Mouse (Mus musculus) bone marrow macrophage, adult 2 months (primary cell): ENCODE data around the gene Rnase11. TPM values are rescaled to one million over a fixed set of nuclear protein-coding genes. Genes with fewer than 3 reads are reported as not detected.
"Not testable (repeated sequence)": the region's sequence is repeated elsewhere in the genome, so short reads cannot be mapped to it uniquely, and the experiment has no call there.

ENCODE experiments used
- H3K27ac ChIP-seq: 2 replicates; pipeline ENCODE4 v1.5.1; 2012; ENCODE audit warnings: low read depth, low read length; ENCODE audit not compliant: insufficient read depth
- H3K4me1 ChIP-seq: 2 replicates; pipeline ENCODE4 v1.6.1; 2012; ENCODE audit warnings: low read length; ENCODE audit not compliant: control insufficient read depth, insufficient read depth
- H3K4me3 ChIP-seq: 2 replicates; pipeline ENCODE4 v1.5.1; 2012; ENCODE audit warnings: mild to moderate bottlenecking, low read length, moderate library complexity; ENCODE audit not compliant: insufficient read depth
- CTCF ChIP-seq: IDR thresholded peaks from 2 replicates; pipeline ENCODE4 v1.5.1; 2012; ENCODE audit warnings: low read depth, mild to moderate bottlenecking, low read length, moderate library complexity
- POLR2A ChIP-seq: IDR thresholded peaks from 2 replicates; pipeline ENCODE4 v1.6.1; 2012; ENCODE audit warnings: mild to moderate bottlenecking, low read depth, low read length, borderline replicate concordance
- polyA plus RNA-seq: library from polyadenylated mRNA; stranded (reverse); fragments of >200 nt; gene quantifications from 2 replicates; pipeline ENCODE4 v1.2.4, GENCODE M21; 2012; ENCODE audit not compliant: missing spikeins, insufficient read depth, insufficient read length

The Rnase11 gene
- polyA plus RNA-seq, result not detected in 2 replicates

DNA sequence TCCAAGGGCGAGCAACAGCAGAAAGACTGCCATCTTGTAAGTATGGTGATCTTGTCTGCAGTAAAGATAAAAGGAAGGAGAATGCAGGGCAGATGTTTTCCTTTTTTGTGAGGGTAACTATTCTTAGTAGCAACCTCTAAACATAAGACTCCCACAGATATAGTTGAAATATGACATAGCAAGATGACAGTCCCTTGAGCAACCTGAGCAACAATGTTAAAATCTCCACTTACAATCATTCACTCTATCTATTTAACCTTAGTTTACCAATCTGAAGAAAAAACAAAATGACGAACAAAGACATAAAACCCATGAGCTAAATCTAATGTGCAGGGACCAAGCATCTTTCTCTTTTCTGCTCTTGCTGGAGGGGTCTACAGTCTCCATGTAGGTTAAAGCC, at the start of gene Rnase11:
Rnase11 (minus strand) TSS at position 101 of the 400 bp plus-strand sequence.
- no peak for TF ChIP-seq POLR2A
- TF ChIP-seq CTCF, result no peak
- Histone ChIP-seq H3K4me3 (no peak within 1 kb of the TSS), H3K4me1 (peaks cover 10% of the 10 kb centered on the region), H3K27ac (no peak within 1 kb of the TSS)

DNA sequence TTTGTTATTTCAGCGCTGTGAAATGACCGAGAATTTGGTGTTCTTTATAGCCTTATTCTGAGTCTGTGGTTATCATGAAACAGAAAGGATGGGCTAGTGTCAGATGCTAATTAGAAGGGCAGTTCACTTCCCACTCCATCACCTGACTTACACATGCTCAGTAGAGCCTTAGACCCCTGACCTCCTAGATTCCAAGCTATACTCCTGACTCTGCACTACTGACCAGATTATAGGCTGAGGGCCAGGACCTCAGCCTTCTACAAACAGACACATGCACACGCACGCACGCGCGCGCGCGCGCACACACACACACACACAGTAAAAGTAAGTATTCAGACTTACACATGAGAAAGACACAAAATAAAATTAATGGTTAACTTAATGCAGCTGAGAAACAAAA, 49.0 kb upstream of the Rnase11 start:
- Histone ChIP-seq H3K4me1 (peaks cover 31% of the 10 kb centered on the region), H3K27ac (no peak overlapping the region), H3K4me3 (no peak overlapping the region)
- TF ChIP-seq POLR2A, result no peak
- TF ChIP-seq CTCF, result no peak

DNA sequence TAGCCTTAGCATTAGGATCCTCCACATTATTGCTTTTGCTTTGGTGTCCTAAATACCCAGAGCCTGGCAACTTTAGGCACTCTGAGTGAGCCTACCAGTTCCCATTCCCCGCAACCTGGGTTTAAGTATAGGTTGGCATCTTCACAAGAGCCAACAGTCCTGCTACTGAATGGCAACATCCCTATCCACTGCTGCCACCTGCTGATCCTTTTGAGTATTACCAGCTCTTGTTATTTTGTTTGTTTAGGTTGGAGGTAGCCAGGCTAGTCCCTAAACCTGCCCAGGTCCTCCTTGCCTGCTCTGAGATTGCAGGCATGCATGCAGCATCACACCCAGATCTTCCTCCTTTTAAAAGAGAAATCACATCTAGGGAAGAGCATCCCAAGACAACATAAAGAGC, 48.3 kb upstream of the Rnase11 start:
- not testable (repeated sequence) for H3K4me3 ChIP-seq, H3K27ac ChIP-seq
- peaks cover 32% of the 10 kb centered on the region for H3K4me1 ChIP-seq

DNA sequence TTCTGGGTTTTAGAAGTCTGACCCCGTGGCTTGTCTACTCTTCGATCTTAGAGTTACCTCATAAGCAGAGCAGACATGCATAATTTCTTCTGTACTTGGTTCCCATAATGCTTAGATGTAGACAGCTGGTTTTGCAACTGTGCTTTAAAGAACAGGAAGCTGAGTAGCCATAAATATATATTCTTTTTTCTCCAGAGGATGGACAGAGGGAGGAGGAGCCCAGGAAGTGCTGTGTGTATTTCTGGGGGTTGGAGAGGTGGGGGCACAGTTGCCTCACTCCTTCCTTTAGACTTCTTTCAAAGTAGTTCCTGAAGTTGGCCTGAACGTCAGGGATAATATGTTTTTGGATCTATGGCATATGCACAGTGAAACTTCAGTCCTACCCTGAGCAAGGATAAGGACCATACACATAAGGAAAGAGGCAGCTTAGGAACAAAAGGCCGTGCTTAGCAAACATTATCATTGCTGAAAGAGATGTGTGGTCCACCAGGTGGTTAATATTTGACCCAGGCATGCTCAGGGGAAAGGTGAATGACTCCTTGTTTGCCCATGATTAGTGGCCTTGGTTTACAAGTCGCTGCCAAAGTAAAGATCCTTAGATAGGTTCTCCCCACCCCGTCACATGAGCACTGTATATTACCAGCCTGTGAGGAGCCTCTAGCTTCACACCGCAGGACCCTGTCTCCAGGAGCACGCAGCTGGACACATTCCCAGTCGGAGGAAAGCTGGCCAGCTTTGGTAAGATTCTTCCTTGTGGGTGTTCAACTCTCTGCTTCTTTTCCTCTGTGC, 46.0 kb upstream of the Rnase11 start:
- Histone ChIP-seq H3K27ac (peak overlapping the region; percentile 98), H3K4me3 (peak overlapping the region; percentile 28), H3K4me1 (peaks cover 36% of the 10 kb centered on the region)
- TF ChIP-seq POLR2A, result no peak
- no peak for TF ChIP-seq CTCF

DNA sequence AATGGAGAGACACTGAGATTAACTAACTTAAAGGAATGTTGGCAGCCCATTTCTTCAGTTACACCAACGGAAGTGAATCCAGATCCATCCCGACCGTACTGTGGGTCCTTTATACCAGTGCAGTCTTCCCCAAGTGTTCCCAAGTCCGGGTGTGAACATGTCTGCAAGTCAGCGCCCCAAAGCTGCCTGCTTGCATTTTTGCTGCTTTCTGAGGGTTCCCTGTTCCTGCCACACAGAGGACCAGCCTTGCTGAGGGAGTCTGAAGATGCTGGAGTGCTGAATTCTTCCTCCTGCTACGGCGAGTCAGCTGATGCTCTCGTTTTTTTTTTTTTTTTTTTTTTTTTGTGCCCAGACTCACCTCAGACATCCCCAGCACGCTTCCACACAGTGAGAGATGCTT, 45.0 kb upstream of the Rnase11 start:
- Histone ChIP-seq H3K4me3 (peak overlapping the region; percentile 2; the same call in 1 of the 2 replicates), H3K27ac (peak overlapping the region; percentile 98), H3K4me1 (peaks cover 36% of the 10 kb centered on the region)
- TF ChIP-seq CTCF (no peak), POLR2A (no peak)

DNA sequence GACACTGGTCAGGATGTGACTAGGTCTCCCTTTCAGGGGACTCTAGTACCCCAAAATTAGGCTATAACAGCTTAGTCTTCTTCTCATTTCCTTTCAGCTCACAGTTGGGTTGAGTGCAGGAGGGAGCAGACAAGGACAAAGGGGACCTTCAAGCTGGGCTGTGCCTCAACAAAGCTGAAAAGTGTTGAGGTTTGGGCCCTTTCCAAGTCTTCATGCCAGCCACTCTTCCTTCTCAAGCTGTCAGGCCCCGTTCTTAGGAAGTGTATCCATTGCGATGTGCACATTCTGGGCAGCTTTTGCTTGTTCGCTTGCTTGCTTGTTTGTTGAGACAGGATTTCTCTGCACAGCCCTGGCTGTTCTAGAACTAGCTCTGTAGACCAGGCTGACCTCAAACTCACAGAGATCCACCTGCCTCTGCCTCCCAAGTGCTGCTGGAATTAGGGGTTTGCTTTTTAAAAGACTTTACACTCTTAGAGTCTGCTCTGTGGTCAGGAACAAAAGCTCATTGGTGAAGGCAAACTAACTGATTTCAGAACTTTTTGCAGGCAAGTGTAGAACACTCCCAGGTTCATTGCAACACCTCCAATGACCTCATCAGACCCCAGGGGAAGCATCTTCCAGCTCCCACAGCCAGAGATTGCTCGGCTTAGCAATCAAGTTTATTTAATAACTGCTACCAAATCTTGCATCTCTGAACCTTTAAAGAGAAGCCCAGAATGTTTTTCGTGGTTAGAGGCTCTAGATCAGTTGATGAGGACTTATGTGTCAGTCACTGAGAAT, 44.3 kb upstream of the Rnase11 start:
- TF ChIP-seq POLR2A (no peak), CTCF (no peak)
- peak overlapping the region; percentile 98 for H3K27ac ChIP-seq
- H3K4me1 ChIP-seq, result peaks cover 36% of the 10 kb centered on the region
- H3K4me3 ChIP-seq, result peak overlapping the region; percentile 41

DNA sequence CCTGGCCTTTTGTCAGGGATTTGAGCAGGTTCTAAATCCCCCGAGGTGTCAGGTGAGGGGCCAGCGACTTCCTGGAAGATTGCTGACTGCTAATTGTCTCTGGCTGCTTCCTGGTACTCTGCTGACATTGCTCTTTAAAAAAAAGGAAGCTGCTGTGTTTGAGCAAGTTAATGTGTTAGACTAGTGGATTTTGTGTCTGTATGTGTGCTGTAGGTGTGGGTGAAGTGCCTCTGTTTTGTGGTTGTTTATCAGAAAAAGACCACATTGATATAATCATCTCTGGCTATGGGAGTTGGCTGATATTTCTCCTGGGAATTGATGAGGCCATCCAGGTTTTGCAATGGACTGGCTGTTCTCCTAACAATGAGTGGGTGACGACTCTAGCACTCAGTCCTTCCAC, 43.5 kb upstream of the Rnase11 start:
- Histone ChIP-seq H3K27ac (peak overlapping the region; percentile 98), H3K4me3 (peak overlapping the region; percentile 41), H3K4me1 (peaks cover 36% of the 10 kb centered on the region)
- no peak for TF ChIP-seq CTCF
- no peak for TF ChIP-seq POLR2A

DNA sequence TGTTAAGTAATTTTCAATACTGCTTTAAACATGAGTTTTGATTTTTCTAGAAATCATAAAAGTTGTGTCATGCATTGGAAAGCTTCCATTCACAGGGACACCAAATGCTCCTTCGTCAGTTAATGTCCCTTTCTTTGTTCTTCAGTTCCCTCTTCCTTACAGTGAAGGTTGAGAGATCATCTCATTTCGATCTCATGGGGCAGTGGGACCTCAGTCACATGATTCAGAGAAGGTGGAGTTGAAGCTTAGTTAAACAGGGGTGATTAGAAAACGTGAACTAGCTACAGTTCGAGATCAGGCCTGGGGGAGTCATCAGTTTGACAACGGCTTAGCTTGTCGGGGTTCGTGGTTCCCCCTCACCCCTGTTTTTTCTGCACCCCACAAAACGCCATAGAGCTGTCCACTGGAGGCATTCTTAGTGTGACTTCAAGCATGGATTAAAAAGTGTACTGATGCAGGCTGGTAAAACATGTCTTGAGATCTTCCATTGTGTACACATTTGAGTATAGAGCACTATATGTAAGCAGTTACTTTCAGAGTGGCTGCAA, 42.2 kb upstream of the Rnase11 start:
- H3K4me1 ChIP-seq, result peaks cover 30% of the 10 kb centered on the region
- no peak for TF ChIP-seq POLR2A
- no peak for TF ChIP-seq CTCF
- peak overlapping the region; percentile 96 for H3K27ac ChIP-seq
- peak overlapping the region; percentile 86 for H3K4me3 ChIP-seq

DNA sequence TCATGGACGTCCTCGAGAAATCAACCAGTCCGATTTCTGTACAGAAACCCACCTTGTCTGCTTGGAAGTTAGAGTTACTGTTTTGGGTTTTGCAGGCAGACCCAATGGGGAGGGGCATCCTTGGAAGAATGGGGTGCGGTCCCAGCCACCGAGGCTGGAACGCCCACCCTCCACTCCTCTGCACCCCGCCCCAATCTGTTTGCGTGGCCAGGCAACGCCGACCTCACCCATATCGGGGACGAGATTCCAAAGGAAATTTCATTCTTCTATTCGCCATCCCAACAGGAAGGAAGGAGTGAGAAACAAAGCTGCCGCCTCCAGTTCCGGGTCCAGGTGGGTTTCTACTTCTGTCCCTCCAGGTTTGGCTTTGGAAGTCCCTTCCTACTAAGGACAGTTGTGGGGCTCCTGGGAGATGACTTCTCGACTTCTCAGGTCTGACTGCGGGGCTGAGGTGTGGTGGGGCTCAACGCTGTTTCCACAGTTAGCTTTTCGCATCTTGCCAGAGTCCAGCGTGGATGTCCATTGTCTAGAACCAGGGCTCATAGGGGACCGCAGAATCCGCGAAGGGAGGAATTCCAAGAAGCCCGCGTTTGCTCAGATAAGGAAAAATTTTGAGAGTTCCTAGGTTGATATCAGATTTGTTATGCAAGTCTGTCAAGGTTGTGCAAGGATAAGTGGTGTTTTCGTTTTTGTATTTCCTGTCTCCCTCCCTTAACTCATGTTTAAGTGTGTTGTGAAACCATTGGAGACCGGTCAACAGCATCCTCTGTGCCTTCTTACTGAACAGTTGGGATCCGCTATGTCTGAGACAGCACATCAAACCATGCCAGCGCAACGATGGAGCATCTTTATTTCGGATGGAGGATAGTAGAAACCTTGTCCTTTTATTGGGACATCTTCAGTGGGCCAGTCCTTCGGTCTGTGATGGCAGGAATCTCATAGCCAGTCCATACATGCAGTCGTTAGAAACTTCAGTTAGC, 41.2 kb upstream of the Rnase11 start, which contains the start of the genes Rnase4 and Ang:
Rnase4 (plus strand) TSS at position 157 of the 980 bp plus-strand sequence.
Ang (plus strand) TSS at position 230 of the 980 bp plus-strand sequence.
- TF ChIP-seq CTCF (no peak), POLR2A (no peak)
- H3K4me3 ChIP-seq, result peak within 1 kb of the TSS; percentile 86
- H3K4me1 ChIP-seq, result peaks cover 23% of the 10 kb centered on the region
- H3K27ac ChIP-seq, result peak within 1 kb of the TSS; percentile 96
